Comparison of ENCODE assay signal across 10 mouse cellular contexts in the genomic region with DNA sequence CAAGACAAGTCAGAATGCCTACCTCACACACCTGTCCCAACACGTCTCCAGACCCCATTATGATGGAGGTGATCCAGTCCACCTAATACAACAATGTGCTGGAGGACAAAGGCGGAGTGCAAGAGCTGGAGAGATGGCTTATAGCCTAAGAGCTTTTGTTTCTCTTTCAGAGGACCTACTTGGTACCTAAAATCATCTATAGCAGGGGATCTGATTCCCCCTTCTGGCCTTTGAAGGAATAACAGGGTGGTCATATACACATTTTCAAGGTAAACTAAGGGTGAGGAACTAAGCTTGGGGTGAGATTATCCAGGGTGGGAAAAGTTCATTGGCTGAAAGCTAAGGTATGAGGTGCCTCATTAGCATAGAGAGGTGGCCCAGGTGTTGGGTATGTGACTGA. TPM values are rescaled to one million over a fixed set of nuclear protein-coding genes. Genes with fewer than 3 reads are reported as not detected.
DNase-seq lines count a peak whose midpoint lies in the region; ATAC-seq lines count a peak whose summit lies in the region.
"Had no signal": no experiment of that assay in that cellular context is flagged by ENCODE, and none has a peak within 500 bp of the region (broad histone marks: within the 10 kb centered on the region; RNA-seq: fewer than 3 reads in every experiment).

No protein-coding gene starts in this region.

- H3K9me3 ChIP-seq in heart, embryonic 11.5 days (replicated peaks; ENCODE audit: control insufficient read depth, low read length), result no peaks in the 10 kb centered on the region
- H3K9me3 ChIP-seq in kidney, embryonic 14.5 days (ENCODE audit: control insufficient read depth, low read length), result no peaks in the 10 kb centered on the region
- H3K9me3 ChIP-seq in midbrain, embryonic 14.5 days (ENCODE audit: control insufficient read depth, low read length), result no peaks in the 10 kb centered on the region
- H3K9me3 ChIP-seq: midbrain, embryonic 12.5 days had no signal

- no peak for ATAC-seq in heart, embryonic 11.5 days (replicated peaks; ENCODE audit: insufficient number of reproducible peaks, low FRiP score, low TSS enrichment)
- ATAC-seq in kidney, embryonic 14.5 days (ENCODE audit: low FRiP score, low TSS enrichment), result peak; percentile 28; the same call in 1 of the 2 replicates
- ATAC-seq in midbrain, embryonic 14.5 days (ENCODE audit: low FRiP score, low TSS enrichment), result no peak

- 55% methylated on average over 2 of the region's 2 CpGs for WGBS in heart, embryonic 11.5 days (ENCODE audit: insufficient replicate concordance)
- WGBS in kidney, embryonic 14.5 days, result 55% methylated on average over 2 of the region's 2 CpGs
- WGBS in midbrain, embryonic 14.5 days, result 45% methylated on average over 2 of the region's 2 CpGs

- H3K4me3 ChIP-seq in heart, embryonic 11.5 days (ENCODE audit: low read depth, low read length), result no peak overlapping the region
- H3K4me3 ChIP-seq in kidney, embryonic 14.5 days (ENCODE audit: low read length), result no peak overlapping the region
- H3K4me3 ChIP-seq in midbrain, embryonic 14.5 days (replicated peaks; ENCODE audit: low read depth, low read length), result no peak overlapping the region
- H3K4me3 ChIP-seq: midbrain, embryonic 12.5 days had no signal

- no peaks in the 10 kb centered on the region for H3K4me1 ChIP-seq in heart, embryonic 11.5 days (ENCODE audit: control insufficient read depth, insufficient read depth, low read length)
- no peaks in the 10 kb centered on the region for H3K4me1 ChIP-seq in kidney, embryonic 14.5 days (ENCODE audit: control insufficient read depth, insufficient read depth, low read length)
- H3K4me1 ChIP-seq in midbrain, embryonic 14.5 days (ENCODE audit: control insufficient read depth, insufficient read depth, low read length), result no peaks in the 10 kb centered on the region

- H3K9ac ChIP-seq in heart, embryonic 11.5 days (ENCODE audit: low read depth, low read length), result no peak overlapping the region
- H3K9ac ChIP-seq in kidney, embryonic 14.5 days (ENCODE audit: low read depth, low read length), result no peak overlapping the region
- H3K9ac ChIP-seq in midbrain, embryonic 14.5 days (replicated peaks; ENCODE audit: low read length), result no peak overlapping the region
- H3K9ac ChIP-seq: midbrain, embryonic 12.5 days had no signal

- no peak overlapping the region for H3K27ac ChIP-seq in heart, embryonic 11.5 days (ENCODE audit: low read depth, low read length)
- no peak overlapping the region for H3K27ac ChIP-seq in kidney, embryonic 14.5 days (ENCODE audit: low read depth, low read length)
- no peak overlapping the region for H3K27ac ChIP-seq in midbrain, embryonic 14.5 days (replicated peaks; ENCODE audit: low read depth, low read length)
- H3K27ac ChIP-seq: midbrain, embryonic 12.5 days had no signal

- H3K4me2 ChIP-seq in heart, embryonic 11.5 days, result no peak overlapping the region
- H3K4me2 ChIP-seq in kidney, embryonic 14.5 days (replicated peaks; ENCODE audit: low read depth, low read length), result no peak overlapping the region
- H3K4me2 ChIP-seq in midbrain, embryonic 14.5 days (ENCODE audit: low read length), result no peak overlapping the region
- H3K4me2 ChIP-seq: midbrain, embryonic 12.5 days had no signal

- peak; percentile 7 for DNase-seq in heart, adult 8-10 months (ENCODE audit: low spot score)
- peak; percentile 7 for DNase-seq in CD4-positive helper T cell, adult 2 months (ENCODE audit: low read depth, low spot score)
- peak; percentile 51 to 68 for DNase-seq in cerebellum, postnatal 10 days
- DNase-seq in midbrain, embryonic 14.5 days, result peak; percentile 77
- DNase-seq in spleen, adult 18-20 months, result no peak
- no peak for DNase-seq in testis, postnatal 10 days (ENCODE audit: low spot score)

- no peaks in the 10 kb centered on the region for H3K27me3 ChIP-seq in heart, embryonic 11.5 days (ENCODE audit: control insufficient read depth, insufficient read depth, low read length)
- H3K27me3 ChIP-seq in kidney, embryonic 14.5 days (ENCODE audit: control insufficient read depth, insufficient read depth, low read length), result no peaks in the 10 kb centered on the region
- no peaks in the 10 kb centered on the region for H3K27me3 ChIP-seq in midbrain, embryonic 14.5 days (ENCODE audit: control insufficient read depth, insufficient read depth, low read length)
- H3K27me3 ChIP-seq: midbrain, embryonic 12.5 days had no signal

- H3K36me3 ChIP-seq in heart, embryonic 11.5 days (ENCODE audit: control insufficient read depth, insufficient read depth, low read length), result no peaks in the 10 kb centered on the region
- H3K36me3 ChIP-seq in kidney, embryonic 14.5 days (ENCODE audit: control insufficient read depth, insufficient read depth, low read length), result no peaks in the 10 kb centered on the region
- no peaks in the 10 kb centered on the region for H3K36me3 ChIP-seq in midbrain, embryonic 14.5 days (ENCODE audit: control insufficient read depth, insufficient read depth, low read length)
- H3K36me3 ChIP-seq: midbrain, embryonic 12.5 days had no signal

RNA-seq across cellular contexts. Expression of gene E330034G19Rik, which starts 19.4 kb away (rescaled TPM):
- not detected for total RNA-seq in heart, adult 8-10 months (2022)
- not detected in 2 replicates for polyA plus RNA-seq in heart, embryonic 11.5 days (2014; fragmentation: Nextera tagmentation; extraction: Ambion mirVana)
- polyA plus RNA-seq in kidney, embryonic 14.5 days (2014; fragmentation: Nextera tagmentation; extraction: Ambion mirVana), result not detected in 2 replicates
- polyA plus RNA-seq in midbrain, embryonic 14.5 days (2014; fragmentation: Nextera tagmentation; extraction: Ambion mirVana), result not detected in 2 replicates
- polyA plus RNA-seq: heart, embryonic 14.5 days; midbrain, embryonic 12.5 days had no signal

RNA-seq across cellular contexts. Expression of gene Dlg5, which starts 27.9 kb away (rescaled TPM):
- 10 to 100 TPM in 2 of 4 experiments, 1 to 10 TPM in 2; 9.0 to 12.7 (median 9.8) TPM for total RNA-seq in heart, adult 8-10 months (2022)
- polyA plus RNA-seq in heart, embryonic 11.5 days (2014; fragmentation: Nextera tagmentation; extraction: Ambion mirVana), result 16.3 and 17.4 TPM in 2 replicates
- 24.7 and 26.9 TPM in 2 replicates for polyA plus RNA-seq in kidney, embryonic 14.5 days (2014; fragmentation: Nextera tagmentation; extraction: Ambion mirVana)
- 32.9 TPM in 2 replicates for polyA plus RNA-seq in midbrain, embryonic 14.5 days (2014; fragmentation: Nextera tagmentation; extraction: Ambion mirVana)

Comparison
In these comparisons a context has a peak if more than half of its experiments do, and no peak if none do; other contexts are left out.
1. DNase-seq: peak in heart, adult 8-10 months (single experiment), CD4-positive helper T cell, adult 2 months (single experiment), cerebellum, postnatal 10 days (2 of 2) and midbrain, embryonic 14.5 days (single experiment); none in spleen, adult 18-20 months (0 of 2) and testis, postnatal 10 days (single experiment).